In genomic region chr6:140466841-140467240, GRCm38 (mm10) we compare ENCODE assay signal across 16 mouse cellular contexts. TPM values are rescaled to one million over a fixed set of nuclear protein-coding genes. Genes with fewer than 3 reads are reported as not detected.
DNase-seq lines count a peak whose midpoint lies in the region; ATAC-seq and TF ChIP-seq lines count a peak whose summit lies in the region.
"Had no signal": no experiment of that assay in that cellular context is flagged by ENCODE, and none has a peak within 500 bp of the region (broad histone marks: within the 10 kb centered on the region; RNA-seq: fewer than 3 reads in every experiment).

No protein-coding gene starts in this region.

- WGBS in kidney, postnatal 0 days: 40% methylated on average over 6 of the region's 6 CpGs
- WGBS in midbrain, embryonic 13.5 days: 86% methylated on average over 6 of the region's 6 CpGs

- ATAC-seq in kidney, postnatal 0 days (replicated peaks; ENCODE audit: low FRiP score, low read depth): peak; percentile 43; the same call in 1 of the 2 replicates
- no peak for ATAC-seq in midbrain, embryonic 13.5 days
- ATAC-seq: forebrain, embryonic 13.5 days; midbrain, embryonic 16.5 days had no signal

- no peak overlapping the region for H3K9ac ChIP-seq in kidney, postnatal 0 days (ENCODE audit: low read depth, low read length)
- no peak overlapping the region for H3K9ac ChIP-seq in midbrain, embryonic 13.5 days (replicated peaks)
- H3K9ac ChIP-seq: forebrain, embryonic 13.5 days; hindbrain, embryonic 12.5 days had no signal

- H3K4me3 ChIP-seq in kidney, postnatal 0 days (replicated peaks; ENCODE audit: low read depth, low read length): no peak overlapping the region
- no peak overlapping the region for H3K4me3 ChIP-seq in cortical plate, adult 2 months (ENCODE audit: insufficient read depth, low read length)
- H3K4me3 ChIP-seq in midbrain, embryonic 13.5 days (replicated peaks): no peak overlapping the region
- H3K4me3 ChIP-seq: forebrain, embryonic 13.5 days; heart, adult 2 months; hindbrain, embryonic 12.5 days had no signal

- H3K4me1 ChIP-seq in kidney, postnatal 0 days (replicated peaks; ENCODE audit: insufficient read depth, low read length): peaks cover 6% of the 10 kb centered on the region
- H3K4me1 ChIP-seq in cortical plate, adult 2 months (ENCODE audit: control insufficient read depth, insufficient read depth, low read length): peaks cover 14% of the 10 kb centered on the region
- H3K4me1 ChIP-seq in midbrain, embryonic 13.5 days (replicated peaks): peaks cover 9% of the 10 kb centered on the region; the same call in 1 of the 2 replicates
- H3K4me1 ChIP-seq: forebrain, embryonic 13.5 days had no signal

- H3K4me2 ChIP-seq in kidney, postnatal 0 days (ENCODE audit: low read length): no peak overlapping the region
- no peak overlapping the region for H3K4me2 ChIP-seq in midbrain, embryonic 13.5 days (replicated peaks)
- H3K4me2 ChIP-seq: forebrain, embryonic 13.5 days; hindbrain, embryonic 12.5 days had no signal

- no peaks in the 10 kb centered on the region for H3K9me3 ChIP-seq in kidney, postnatal 0 days (replicated peaks; ENCODE audit: low read length)
- H3K9me3 ChIP-seq in midbrain, embryonic 13.5 days: no peaks in the 10 kb centered on the region
- H3K9me3 ChIP-seq: forebrain, embryonic 13.5 days; hindbrain, embryonic 12.5 days had no signal

- no peaks in the 10 kb centered on the region for H3K27me3 ChIP-seq in kidney, postnatal 0 days (ENCODE audit: insufficient read depth, low read length)
- H3K27me3 ChIP-seq in splenic B cell, adult 2 months (ENCODE audit: control insufficient read depth, insufficient read depth, low read length, poor library complexity, severe bottlenecking): no peaks in the 10 kb centered on the region
- H3K27me3 ChIP-seq in midbrain, embryonic 13.5 days: no peaks in the 10 kb centered on the region
- H3K27me3 ChIP-seq: forebrain, embryonic 13.5 days; hindbrain, embryonic 12.5 days had no signal

- DNase-seq in frontal cortex, adult 2 months (ENCODE audit: extremely low spot score in 1 of 2, low spot score in 1 of 2): peak; percentile 54 to 55
- DNase-seq in frontal cortex, postnatal 25 days (ENCODE audit: low spot score in 2 of 2): no peak
- no peak for DNase-seq in kidney, postnatal 0 days (ENCODE audit: low spot score)
- no peak for DNase-seq in kidney, postnatal 25 days
- peak; percentile 5 for DNase-seq in splenic B cell, adult 2 months (ENCODE audit: low read depth, low spot score)
- no peak for DNase-seq in cerebellum, adult 9-10 months
- DNase-seq: cerebellum, adult 11 months; gastrocnemius, postnatal 25 days; heart, adult 2 months; thymus, adult 18-20 months had no signal

- H3K27ac ChIP-seq in kidney, postnatal 0 days: peak overlapping the region; percentile 47; the same call in 1 of the 2 replicates
- peak overlapping the region; percentile 72; the same call in 1 of the 2 replicates for H3K27ac ChIP-seq in cortical plate, adult 2 months (ENCODE audit: insufficient read depth, low read length)
- H3K27ac ChIP-seq in midbrain, embryonic 13.5 days: no peak overlapping the region
- H3K27ac ChIP-seq: forebrain, embryonic 13.5 days; heart, adult 2 months; hindbrain, embryonic 12.5 days; macrophage had no signal

- no peak for TF ChIP-seq POLR2A in cortical plate, adult 2 months (IDR thresholded peaks at IDR 0.05; ENCODE audit: extremely low read depth, insufficient read depth, low read length)

- H3K36me3 ChIP-seq in kidney, postnatal 0 days (ENCODE audit: insufficient read depth, low read length): no peaks in the 10 kb centered on the region
- no peaks in the 10 kb centered on the region for H3K36me3 ChIP-seq in splenic B cell, adult 2 months (ENCODE audit: control insufficient read depth, insufficient read depth, low read length, poor library complexity, severe bottlenecking)
- 0 out of 2 replicates have a peak, but pooled peaks cover 2% of the 10 kb centered on the region for H3K36me3 ChIP-seq in midbrain, embryonic 13.5 days
- H3K36me3 ChIP-seq: hindbrain, embryonic 12.5 days had no signal

- TF ChIP-seq CTCF in kidney, postnatal 0 days (IDR thresholded peaks at IDR 0.05; ENCODE audit: low read depth): no peak
- no peak for TF ChIP-seq CTCF in cortical plate, adult 2 months (IDR thresholded peaks at IDR 0.05; ENCODE audit: extremely low read depth, insufficient read depth, low read length)

RNA-seq across cellular contexts. Expression of gene Plekha5, which starts 43.0 kb away (rescaled TPM):
- polyA plus RNA-seq in frontal cortex, adult 2 months (2012; rRNA removed): 146 and 156 TPM in 2 replicates
- 39.0 and 40.2 TPM in 2 replicates for polyA plus RNA-seq in kidney, postnatal 0 days (2015; fragmentation: Nextera tagmentation; extraction: Ambion mirVana)
- 106 and 113 TPM in 2 replicates for polyA plus RNA-seq in cortical plate, adult 2 months (2012; rRNA removed)
- polyA plus RNA-seq in midbrain, embryonic 13.5 days (2015; fragmentation: Nextera tagmentation; extraction: Ambion mirVana): 39.9 and 41.8 TPM in 2 replicates

Comparison
In these comparisons a context has a peak if more than half of its experiments do, and no peak if none do; other contexts are left out.
1. DNase-seq: peak in frontal cortex, adult 2 months (2 of 2) and splenic B cell, adult 2 months (single experiment); none in frontal cortex, postnatal 25 days (0 of 2), kidney, postnatal 0 days (single experiment), kidney, postnatal 25 days (0 of 2) and cerebellum, adult 9-10 months (single experiment).